Mouse (Mus musculus): ENCODE data around the gene 4632433K11Rik. TPM values are rescaled to one million over a fixed set of nuclear protein-coding genes. Genes with fewer than 3 reads are reported as not detected.
A peak's percentile ranks its signal among the peaks of the same experiment; 100 is the strongest.
"Not testable (repeated sequence)": the region's sequence is repeated elsewhere in the genome, so short reads cannot be mapped to it uniquely, and the experiment has no call there.

4632433K11Rik gene
- total RNA-seq, 2 experiments from 2014 or later, result not detected

- intact Hi-C loops (cut with DNase I), result loop anchor here (5.0 kb wide), 2 partner anchors 40 to 185 kb away; partner anchors contain the start of genes Fiz1 and Zfp524
Observed at GRCm38 (mm10) chr7:5052438-5052837, 18.5 kb downstream of the 4632433K11Rik start.

GRCm38 (mm10) chr7:5052931-5053343 is 19.0 kb downstream of the 4632433K11Rik start:
- intact Hi-C loops (cut with DNase I), result loop anchor here (5.0 kb wide), 2 partner anchors 41 to 186 kb away; partner anchors contain the start of genes Fiz1 and Zfp524
- DNase-seq (ENCODE audit: low spot score), result no peak

More at GRCm38 (mm10) chr7:5052438-5052837, 18.5 kb downstream of the 4632433K11Rik start:
- DNase-seq (ENCODE audit: low spot score), result no peak

GRCm38 (mm10) chr7:5053456-5054179 is 19.7 kb downstream of the 4632433K11Rik start:
- DNase-seq (ENCODE audit: low spot score), result no peak
- intact Hi-C loops (cut with DNase I), result loop anchor here (2.0 to 5.0 kb wide), 3 partner anchors 33 to 186 kb away; partner anchors contain the start of genes Ccdc106, Fiz1, Zfp524 and Zfp865

- intact Hi-C loops (cut with DNase I), result no loop called here
- DNase-seq (ENCODE audit: low spot score), result no peak
Observed at GRCm38 (mm10) chr7:5056651-5057263, 22.8 kb downstream of the 4632433K11Rik start.

- no peak for DNase-seq (ENCODE audit: low spot score)
- intact Hi-C loops (cut with DNase I), result no loop called here
Observed at GRCm38 (mm10) chr7:5057381-5057780, 23.5 kb downstream of the 4632433K11Rik start.

GRCm38 (mm10) chr7:5057804-5058203 is 23.9 kb downstream of the 4632433K11Rik start:
- intact Hi-C loops (cut with DNase I), result no loop called here
- no peak for DNase-seq (ENCODE audit: low spot score)

- no peak for DNase-seq (ENCODE audit: low spot score)
- intact Hi-C loops (cut with DNase I), result no loop called here
Observed at GRCm38 (mm10) chr7:5058631-5059030, 24.7 kb downstream of the 4632433K11Rik start.

GRCm38 (mm10) chr7:5059421-5059820 is 25.5 kb downstream of the 4632433K11Rik start:
- intact Hi-C loops (cut with DNase I), result no loop called here

GRCm38 (mm10) chr7:5060239-5060731 is 26.4 kb downstream of the 4632433K11Rik start:
- intact Hi-C loops (cut with DNase I), result no loop called here
- DNase-seq (ENCODE audit: low spot score), result peak; percentile 62

More at GRCm38 (mm10) chr7:5059421-5059820, 25.5 kb downstream of the 4632433K11Rik start:
- no peak for DNase-seq (ENCODE audit: low spot score)

GRCm38 (mm10) chr7:5060944-5061773 is 27.2 kb downstream of the 4632433K11Rik start:
- intact Hi-C loops (cut with DNase I), result no loop called here
- peak; percentile 93 for DNase-seq (ENCODE audit: low spot score)

GRCm38 (mm10) chr7:5061774-5062359 is 27.9 kb downstream of the 4632433K11Rik start, which contains the start of gene U2af2:
TSS of gene U2af2 (plus strand) at chr7:5062143.
- DNase-seq (ENCODE audit: low spot score), result peak; percentile 87
- intact Hi-C loops (cut with DNase I), result loop anchor here (1.0 kb wide), 1 partner anchor 18 kb away; the partner anchor contains the start of gene Epn1

- no peak for DNase-seq (ENCODE audit: low spot score)
Observed at GRCm38 (mm10) chr7:5062360-5063001, 28.6 kb downstream of the 4632433K11Rik start.

GRCm38 (mm10) chr7:5064886-5065285 is 31.0 kb downstream of the 4632433K11Rik start:
- DNase-seq (ENCODE audit: low spot score), result no peak

More at GRCm38 (mm10) chr7:5062360-5063001, 28.6 kb downstream of the 4632433K11Rik start:
- intact Hi-C loops (cut with DNase I), result loop anchor here (1.0 kb wide), 1 partner anchor 18 kb away; the partner anchor contains the start of gene Epn1

GRCm38 (mm10) chr7:5073586-5073985 is 39.7 kb downstream of the 4632433K11Rik start:
- intact Hi-C loops (cut with DNase I), result loop anchor here (10.0 kb wide), 1 partner anchor 929 kb away; no protein-coding TSS in a partner anchor
- DNase-seq (ENCODE audit: low spot score), result no peak

More at GRCm38 (mm10) chr7:5064886-5065285, 31.0 kb downstream of the 4632433K11Rik start:
- intact Hi-C loops (cut with DNase I), result loop anchor here (5.0 kb wide), 1 partner anchor 62 kb away; the partner anchor contains the start of gene Rasl2-9

GRCm38 (mm10) chr7:5074984-5075383 is 41.1 kb downstream of the 4632433K11Rik start:
- no peak for DNase-seq (ENCODE audit: low spot score)
- intact Hi-C loops (cut with DNase I), result loop anchor here (10.0 kb wide), 1 partner anchor 930 kb away; no protein-coding TSS in a partner anchor

GRCm38 (mm10) chr7:5076931-5077330 is 43.0 kb downstream of the 4632433K11Rik start:
- DNase-seq (ENCODE audit: low spot score), result no peak
- intact Hi-C loops (cut with DNase I), result loop anchor here (10.0 kb wide), 1 partner anchor 932 kb away; no protein-coding TSS in a partner anchor

- intact Hi-C loops (cut with DNase I), result loop anchor here (1.0 to 10.0 kb wide), 3 partner anchors 17 to 935 kb away; partner anchors contain the start of gene U2af2
- not testable (repeated sequence) for DNase-seq (ENCODE audit: low spot score)
Observed at GRCm38 (mm10) chr7:5079365-5080009, 45.6 kb downstream of the 4632433K11Rik start.
